ENCODE assay signal across 19 mouse cellular contexts in genomic region chr14:110665712-110666111, GRCm38 (mm10).
DNase-seq lines count a peak whose midpoint lies in the region; TF ChIP-seq lines count a peak whose summit lies in the region.
"Had no signal": no experiment of that assay in that cellular context is flagged by ENCODE, and none has a peak within 500 bp of the region (broad histone marks: within the 10 kb centered on the region; RNA-seq: fewer than 3 reads in every experiment).

No protein-coding gene starts in this region.

- intact Hi-C loops in gastrocnemius, adult 2 months (cut with DNase I) = no loop called here

- H3K27ac ChIP-seq in gastrocnemius, adult 2 months = no peak overlapping the region
- H3K27ac ChIP-seq: embryonic facial prominence, embryonic 15.5 days; forebrain, embryonic 15.5 days; heart, embryonic 13.5 days; hindbrain, embryonic 15.5 days had no signal

- DNase-seq in embryo, embryonic 11 days = peak; percentile 2
- no peak for DNase-seq in embryo, embryonic 9.5 days (ENCODE audit: extremely low spot score)
- peak; percentile 4 for DNase-seq in urinary bladder, postnatal 14 days (ENCODE audit: low spot score)
- DNase-seq in urinary bladder, postnatal 25 days (ENCODE audit: low spot score) = no peak
- DNase-seq in hindlimb bud, embryonic 11.5 days (ENCODE audit: extremely low spot score, low read depth, low spot score) = peak; percentile 8
- no peak for DNase-seq in gastrocnemius, adult 2 months
- DNase-seq in cerebellum, adult 9-10 months = no peak
- DNase-seq: adrenal gland, postnatal 14 days; cerebellum, adult 11-12 months; cerebellum, adult 9-11 months; gastrocnemius, postnatal 25 days; heart, adult 11 months; heart, postnatal 36 days; kidney, adult 8-10 months had no signal

- H3K4me3 ChIP-seq in gastrocnemius, adult 2 months = no peak overlapping the region
- H3K4me3 ChIP-seq: embryonic facial prominence, embryonic 15.5 days; erythroblast, embryonic 14.5 days; forebrain, embryonic 15.5 days; heart, embryonic 13.5 days; hindbrain, embryonic 15.5 days had no signal

- TF ChIP-seq CTCF in gastrocnemius, adult 2 months (IDR thresholded peaks at IDR 0.05) = no peak

Comparison
In these comparisons a context has a peak if more than half of its experiments do, and no peak if none do; other contexts are left out.
1. DNase-seq: peak in embryo, embryonic 11 days (single experiment), urinary bladder, postnatal 14 days (single experiment) and hindlimb bud, embryonic 11.5 days (single experiment); none in embryo, embryonic 9.5 days (single experiment), urinary bladder, postnatal 25 days (single experiment), gastrocnemius, adult 2 months (single experiment) and cerebellum, adult 9-10 months (single experiment).